Mouse (Mus musculus) hindbrain, embryonic 12.5 days (tissue): ENCODE results near the gene Scn11a. TPM values are rescaled to one million over a fixed set of nuclear protein-coding genes. Genes with fewer than 3 reads are reported as not detected.

Experiments
- ATAC-seq: fragments of 200-750 bp; cut with Nextera tagmentation; 2 replicates; pipeline ENCODE4 v1.8.0; 2017; ENCODE audit warnings: moderate TSS enrichment; ENCODE audit not compliant: low FRiP score
- H3K27ac ChIP-seq: fragments of 300-500 bp; sonication (generic); 2 replicates; pipeline ENCODE4 v1.5.1; 2016; ENCODE audit warnings: mild to moderate bottlenecking
- H3K27me3 ChIP-seq: fragments of 300-500 bp; sonication (generic); 2 replicates; pipeline ENCODE4 v1.6.1; 2016; ENCODE audit warnings: mild to moderate bottlenecking
- H3K36me3 ChIP-seq: fragments of 300-500 bp; sonication (generic); 2 replicates; pipeline ENCODE4 v1.6.1; 2016; ENCODE audit warnings: mild to moderate bottlenecking
- H3K4me1 ChIP-seq: fragments of 300-500 bp; sonication (generic); 2 replicates; pipeline ENCODE4 v1.6.1; 2016
- H3K4me2 ChIP-seq: fragments of 300-500 bp; sonication (generic); replicated peaks from 2 replicates; pipeline ENCODE4 v1.6.1; 2016; ENCODE audit warnings: mild to moderate bottlenecking
- H3K4me3 ChIP-seq: fragments of 300-500 bp; sonication (generic); 2 replicates; pipeline ENCODE4 v1.5.1; 2016; ENCODE audit warnings: mild to moderate bottlenecking
- H3K9ac ChIP-seq: fragments of 300-500 bp; sonication (generic); 2 replicates; pipeline ENCODE4 v1.6.1; 2016; ENCODE audit warnings: mild to moderate bottlenecking, moderate library complexity
- H3K9me3 ChIP-seq: fragments of 300-500 bp; sonication (generic); replicated peaks from 2 replicates; pipeline ENCODE4 v1.6.1; 2016; ENCODE audit warnings: mild to moderate bottlenecking
- WGBS: fragments of 180-500 bp; shearing (Covaris S2); methylation state at CpG from one replicate; pipeline ENCODE4 v1.1.7; 2016; 5-methylcytosine and 5-hydroxymethylcytosine counted together
- polyA plus RNA-seq: library from polyadenylated mRNA; unstranded; fragments of >200 nt; fragmentation: Nextera tagmentation; extraction: Ambion mirVana; gene quantifications from 2 replicates; pipeline ENCODE4 v1.2.1, GENCODE M21; 2016

Scn11a gene
- polyA plus RNA-seq, 1 experiment from 2014 or later = 0.10 TPM

GRCm38 (mm10) chr9:119725293-119725862, 99.9 kb downstream of the Scn11a start:
- no peaks in the 10 kb centered on the region for H3K36me3 ChIP-seq
- no peaks in the 10 kb centered on the region for H3K27me3 ChIP-seq
- no peaks in the 10 kb centered on the region for H3K9me3 ChIP-seq
- 70% methylated on average over 6 of the region's 6 CpGs for WGBS
- peaks cover 3% of the 10 kb centered on the region; the same call in 1 of the 2 replicates for H3K4me1 ChIP-seq
- no peak overlapping the region for H3K9ac ChIP-seq
- no peak overlapping the region for H3K27ac ChIP-seq
- no peak for ATAC-seq
- no peak overlapping the region for H3K4me2 ChIP-seq
- H3K4me3 ChIP-seq = no peak overlapping the region

DNA sequence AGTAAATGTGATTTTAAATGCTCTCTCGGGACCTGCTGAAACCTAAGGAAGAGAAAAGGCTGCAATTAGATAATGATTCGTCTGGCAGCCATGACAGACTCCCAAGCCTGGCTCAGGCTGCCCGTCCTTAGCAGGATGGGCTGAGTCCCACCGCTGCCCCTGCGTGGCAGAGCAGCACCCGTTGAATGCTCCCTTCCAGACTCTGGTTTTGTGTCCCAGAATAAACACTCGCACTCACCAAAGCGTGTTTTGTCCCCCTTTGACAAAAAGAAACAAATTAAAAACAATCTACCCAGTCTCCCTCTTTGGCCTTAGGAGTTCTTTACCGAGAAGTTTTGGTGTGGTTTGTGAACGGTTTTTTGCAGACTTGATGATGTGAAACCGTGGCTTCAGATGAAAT, 106.0 kb downstream of the Scn11a start, which contains the start of gene Scn10a:
Scn10a (minus strand) TSS at position 101 of the 400 bp plus-strand sequence.
- H3K9me3 ChIP-seq = no peaks in the 10 kb centered on the region
- H3K4me2 ChIP-seq = no peak within 1 kb of the TSS
- no peak within 1 kb of the TSS for H3K4me3 ChIP-seq
- H3K27ac ChIP-seq = no peak within 1 kb of the TSS
- no peak for ATAC-seq
- no peaks in the 10 kb centered on the region for H3K27me3 ChIP-seq
- no peak within 1 kb of the TSS for H3K9ac ChIP-seq
- H3K36me3 ChIP-seq = no peaks in the 10 kb centered on the region
- no peaks in the 10 kb centered on the region for H3K4me1 ChIP-seq
- 81% methylated on average over 11 of the region's 11 CpGs for WGBS

- H3K9ac ChIP-seq = no peak overlapping the region
- no peak for ATAC-seq
Observed at GRCm38 (mm10) chr9:119706700-119707099, 118.6 kb downstream of the Scn11a start.

More at GRCm38 (mm10) chr9:119706700-119707099, 118.6 kb downstream of the Scn11a start:
- Histone ChIP-seq H3K27me3 (no peaks in the 10 kb centered on the region), H3K4me2 (no peak overlapping the region), H3K36me3 (no peaks in the 10 kb centered on the region), H3K4me3 (no peak overlapping the region), H3K27ac (no peak overlapping the region), H3K4me1 (no peaks in the 10 kb centered on the region), H3K9me3 (no peaks in the 10 kb centered on the region)
- WGBS = 13% methylated on average over 6 of the region's 6 CpGs

Other genes with a start within 250 kb of the Scn11a start
- gene Scn5a, start 246.4 kb downstream of the Scn11a start, polyA plus RNA-seq = 0.68 and 0.84 TPM in 2 replicates
- 0.80 and 1.4 TPM in 2 replicates for gene Scn10a, start 106.1 kb downstream of the Scn11a start, polyA plus RNA-seq
- 72.4 and 77.9 TPM in 2 replicates for gene Wdr48, start 69.4 kb upstream of the Scn11a start, polyA plus RNA-seq
- gene Gorasp1, start 112.1 kb upstream of the Scn11a start, polyA plus RNA-seq = 22.4 and 24.0 TPM in 2 replicates
- 1.1 and 1.5 TPM in 2 replicates for gene Ttc21a, start 112.2 kb upstream of the Scn11a start, polyA plus RNA-seq
- gene Csrnp1, start 159.2 kb upstream of the Scn11a start, polyA plus RNA-seq = 2.6 and 2.8 TPM in 2 replicates
- gene Xirp1, start 198.1 kb upstream of the Scn11a start, polyA plus RNA-seq = 0.04 and 0.17 TPM in 2 replicates
- gene Cx3cr1, start 244.4 kb upstream of the Scn11a start, polyA plus RNA-seq = 7.5 and 8.2 TPM in 2 replicates